Mouse (Mus musculus): ENCODE data around the gene Hist2h3c1.

- TF ChIP-seq MAFK (IDR thresholded peaks at IDR 0.05; ENCODE audit: insufficient read depth, low read depth, low read length) (no peak), HCFC1 (IDR thresholded peaks at IDR 0.05; ENCODE audit: borderline replicate concordance, insufficient read depth, low read length) (no peak), ZC3H11A (IDR thresholded peaks at IDR 0.05; ENCODE audit: borderline replicate concordance, low read depth, low read length) (0 out of 2 replicates have a peak, but pooled peaks have one; percentile 3), CHD2 (IDR thresholded peaks at IDR 0.05; ENCODE audit: low read depth, low read length) (peak; percentile 14; the same call in 1 of the 2 replicates)
These were observed 27.3 kb upstream of the Hist2h3c1 start for GRCm38 (mm10) chr3:96219191-96219641.
